Mouse (Mus musculus) hindbrain, embryonic 13.5 days (tissue): Measurements from ENCODE around the gene Ribc1. TPM values are rescaled to one million over a fixed set of nuclear protein-coding genes. Genes with fewer than 3 reads are reported as not detected.

Source experiments
- ATAC-seq: fragments of 200-750 bp; cut with Nextera tagmentation; 2 replicates; pipeline ENCODE4 v1.8.0; 2017; ENCODE audit warnings: moderate TSS enrichment; ENCODE audit not compliant: low FRiP score
- H3K27ac ChIP-seq: fragments of 300-500 bp; sonication (generic); 2 replicates; pipeline ENCODE4 v1.5.1; 2015; ENCODE audit warnings: inconsistent platforms, mild to moderate bottlenecking, moderate library complexity
- H3K27me3 ChIP-seq: fragments of 300-500 bp; sonication (generic); 2 replicates; pipeline ENCODE4 v1.6.1; 2015; ENCODE audit warnings: mild to moderate bottlenecking, inconsistent platforms
- H3K36me3 ChIP-seq: fragments of 300-500 bp; sonication (generic); 2 replicates; pipeline ENCODE4 v1.6.1; 2015; ENCODE audit warnings: mild to moderate bottlenecking, inconsistent platforms
- H3K4me1 ChIP-seq: fragments of 300-500 bp; sonication (generic); replicated peaks from 2 replicates; pipeline ENCODE4 v1.6.1; 2015; ENCODE audit warnings: inconsistent platforms
- H3K4me2 ChIP-seq: fragments of 300-500 bp; sonication (generic); 2 replicates; pipeline ENCODE4 v1.6.1; 2015; ENCODE audit warnings: inconsistent platforms, mild to moderate bottlenecking, moderate library complexity
- H3K4me3 ChIP-seq: fragments of 300-500 bp; sonication (generic); 2 replicates; pipeline ENCODE4 v1.5.1; 2015; ENCODE audit warnings: mild to moderate bottlenecking, inconsistent platforms
- H3K9ac ChIP-seq: fragments of 300-500 bp; sonication (generic); 2 replicates; pipeline ENCODE4 v1.6.1; 2015; ENCODE audit warnings: mild to moderate bottlenecking, inconsistent platforms
- H3K9me3 ChIP-seq: fragments of 300-500 bp; sonication (generic); 2 replicates; pipeline ENCODE4 v1.6.1; 2016; ENCODE audit warnings: inconsistent platforms
- WGBS: fragments of 180-500 bp; shearing (Covaris S2); methylation state at CpG from one replicate; pipeline ENCODE4 v1.1.7; 2015; 5-methylcytosine and 5-hydroxymethylcytosine counted together
- polyA plus RNA-seq: library from polyadenylated mRNA; unstranded; fragments of >200 nt; fragmentation: Nextera tagmentation; extraction: Ambion mirVana; gene quantifications from 2 replicates; pipeline ENCODE4 v1.2.1, GENCODE M21; 2015

Ribc1 gene
- polyA plus RNA-seq, 1 experiment from 2014 or later: 2.9 TPM

DNA sequence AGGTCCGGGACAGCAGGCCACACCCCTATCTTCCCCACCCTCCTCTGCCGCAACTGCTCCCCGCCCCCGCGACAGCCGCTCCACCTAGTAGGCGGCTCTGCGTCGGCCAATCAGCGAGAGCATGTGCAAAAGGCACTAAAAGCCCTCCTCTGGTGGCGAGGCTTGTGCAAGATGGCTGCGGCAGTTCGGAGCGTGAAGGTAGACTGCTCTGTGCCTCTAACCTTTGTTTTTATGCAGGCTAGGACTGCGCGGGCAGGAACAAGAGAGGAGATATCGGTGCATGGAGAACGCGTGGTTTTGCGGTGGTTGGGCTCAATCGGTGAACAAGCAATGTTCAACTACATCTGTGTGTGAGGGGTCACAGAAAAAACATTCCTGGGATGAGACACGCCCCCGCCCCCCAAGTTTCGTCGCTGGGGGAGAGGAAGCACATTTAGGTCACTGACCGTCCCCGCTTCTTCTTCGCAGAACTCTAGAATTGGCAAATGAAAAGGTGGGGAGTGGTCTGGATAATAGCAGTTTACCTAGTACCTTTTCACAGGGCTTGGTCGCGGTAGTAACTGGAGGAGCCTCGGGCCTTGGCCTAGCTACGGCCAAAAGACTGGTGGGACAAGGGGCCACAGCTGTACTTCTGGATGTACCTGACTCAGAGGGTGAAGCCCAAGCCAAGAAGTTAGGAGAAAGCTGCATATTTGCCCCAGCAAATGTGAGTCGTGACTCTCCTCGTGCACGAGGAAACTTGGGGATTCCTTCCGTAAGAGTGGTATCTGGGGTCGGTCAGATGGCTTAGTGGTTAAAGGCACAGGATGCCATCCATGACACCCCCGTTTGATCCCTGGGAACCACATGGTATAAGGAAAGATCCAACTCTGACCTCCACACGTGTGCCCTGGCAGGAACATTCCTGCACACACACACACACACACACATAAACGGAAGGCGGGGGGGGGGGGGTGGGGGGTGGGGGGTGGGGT is 14.1 kb downstream of the Ribc1 start, which contains the start of gene Hsd17b10:
Hsd17b10 (plus strand) TSS at position 109 of the 974 bp plus-strand sequence.
- 0 out of 2 replicates have a peak, but pooled peaks cover 3% of the 10 kb centered on the region for H3K4me1 ChIP-seq
- WGBS: 24% methylated on average over 38 of the region's 41 CpGs
- peak within 1 kb of the TSS; percentile 65 for H3K9ac ChIP-seq
- H3K4me2 ChIP-seq: peak within 1 kb of the TSS; percentile 66
- peaks cover 6% of the 10 kb centered on the region; the same call in 1 of the 2 replicates for H3K36me3 ChIP-seq
- peak within 1 kb of the TSS; percentile 23; the same call in 1 of the 2 replicates for H3K27ac ChIP-seq
- peaks cover 86% of the 10 kb centered on the region for H3K27me3 ChIP-seq
- no peaks in the 10 kb centered on the region for H3K9me3 ChIP-seq
- ATAC-seq: peak; percentile 96
- H3K4me3 ChIP-seq: peak within 1 kb of the TSS; percentile 49

DNA sequence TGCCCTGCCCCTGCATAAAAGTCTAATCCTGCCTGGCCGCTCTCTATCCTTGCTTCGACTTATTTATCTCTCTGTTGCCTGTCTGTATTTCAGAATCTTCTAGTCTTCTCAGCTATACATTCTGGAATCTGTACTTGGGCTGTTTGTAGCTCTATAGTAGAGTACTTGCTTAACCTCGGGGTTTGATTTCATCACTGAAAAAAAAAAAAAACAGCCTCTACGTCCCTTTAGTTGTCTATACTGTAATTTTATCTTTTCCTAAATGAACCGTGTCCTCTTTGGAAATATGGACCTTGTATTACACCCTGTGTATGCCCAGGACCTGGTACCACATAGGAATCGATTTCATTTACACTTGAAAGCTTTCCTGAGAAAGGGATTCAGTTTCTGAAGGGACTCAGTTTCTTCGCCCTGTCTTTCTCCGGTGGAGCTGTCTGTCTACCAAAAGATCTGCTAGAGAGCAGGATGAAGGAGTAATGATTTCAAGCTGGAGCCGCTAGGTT is 14.9 kb downstream of the Ribc1 start:
- H3K9me3 ChIP-seq: no peaks in the 10 kb centered on the region
- peaks cover 6% of the 10 kb centered on the region; the same call in 1 of the 2 replicates for H3K36me3 ChIP-seq
- peak overlapping the region; percentile 49 for H3K4me3 ChIP-seq
- H3K27ac ChIP-seq: no peak overlapping the region
- 0 out of 2 replicates have a peak, but pooled peaks cover 3% of the 10 kb centered on the region for H3K4me1 ChIP-seq
- H3K27me3 ChIP-seq: peaks cover 87% of the 10 kb centered on the region
- no peak overlapping the region for H3K9ac ChIP-seq
- H3K4me2 ChIP-seq: peak overlapping the region; percentile 66
- WGBS: 41% methylated on average over 9 of the region's 9 CpGs
- peak; percentile 22 for ATAC-seq

DNA sequence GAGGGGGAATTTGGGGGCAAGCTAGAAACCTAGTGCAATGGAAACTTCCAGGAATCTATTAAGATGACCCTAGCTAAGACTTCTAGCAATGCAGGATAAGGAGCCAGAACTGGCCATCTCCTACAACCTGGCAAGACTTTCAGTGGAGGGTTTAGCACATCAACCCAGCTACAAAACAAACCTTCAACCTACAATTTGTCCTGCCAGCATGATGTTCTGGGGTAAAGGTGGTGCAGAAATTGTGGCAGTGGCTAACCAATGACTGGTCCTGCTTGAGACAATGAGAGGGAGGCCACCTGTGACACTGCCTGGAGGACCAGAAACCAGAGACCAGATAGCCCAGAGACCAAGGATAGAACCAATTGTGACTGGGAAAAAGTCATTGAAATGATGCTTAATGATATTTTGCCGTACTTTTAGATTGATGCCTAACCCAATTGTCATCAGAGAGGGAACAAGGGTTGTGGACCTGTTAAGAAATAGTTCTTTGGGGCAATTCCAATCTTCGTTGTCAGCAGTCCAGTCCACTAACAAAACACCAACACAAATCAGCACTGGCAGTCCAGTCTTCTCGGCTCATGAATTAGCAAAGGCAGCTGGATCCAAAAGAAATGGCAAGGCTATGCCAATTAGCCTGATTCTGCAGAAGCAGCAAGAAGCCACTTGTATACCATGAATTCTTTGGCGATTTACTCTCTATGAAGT is 16.9 kb downstream of the Ribc1 start:
- no peak for ATAC-seq
- WGBS: 74% methylated on average over 4 of the region's 4 CpGs
- H3K4me3 ChIP-seq: no peak overlapping the region
- H3K4me1 ChIP-seq: 0 out of 2 replicates have a peak, but pooled peaks cover 3% of the 10 kb centered on the region
- no peak overlapping the region for H3K27ac ChIP-seq
- H3K9me3 ChIP-seq: no peaks in the 10 kb centered on the region
- peaks cover 6% of the 10 kb centered on the region; the same call in 1 of the 2 replicates for H3K36me3 ChIP-seq
- no peak overlapping the region for H3K9ac ChIP-seq
- no peak overlapping the region for H3K4me2 ChIP-seq
- H3K27me3 ChIP-seq: peaks cover 83% of the 10 kb centered on the region

Other genes starting within 250 kb of the Ribc1 start
- gene Huwe1, start 215.5 kb downstream of the Ribc1 start, polyA plus RNA-seq: 53.0 and 56.5 TPM in 2 replicates
- gene Hsd17b10, start 14.4 kb downstream of the Ribc1 start, polyA plus RNA-seq: 126 and 128 TPM in 2 replicates
- 84.4 and 88.4 TPM in 2 replicates for gene Smc1a, start 133 bp upstream of the Ribc1 start, polyA plus RNA-seq
- gene Iqsec2, start 128.0 kb upstream of the Ribc1 start, polyA plus RNA-seq: 4.4 and 5.6 TPM in 2 replicates
- gene Kdm5c, start 216.7 kb upstream of the Ribc1 start, polyA plus RNA-seq: 35.2 and 36.0 TPM in 2 replicates